Mouse (Mus musculus) liver, adult 2 months (tissue): ENCODE data around the gene Gm9639.
"Not testable (repeated sequence)": the region's sequence is repeated elsewhere in the genome, so short reads cannot be mapped to it uniquely, and the experiment has no call there.

ENCODE experiments used
- CTCF ChIP-seq: fragments of 200-500 bp; IDR thresholded peaks from 2 replicates; pipeline ENCODE4 v1.5.1; 2011; ENCODE audit warnings: low read depth, low read length, control low read depth
- POLR2A ChIP-seq: fragments of 200-500 bp; IDR thresholded peaks from 2 replicates; pipeline ENCODE4 v1.6.1; 2011; ENCODE audit warnings: low read length, control low read depth; ENCODE audit not compliant: insufficient read depth; ENCODE audit errors: extremely low read depth

DNA sequence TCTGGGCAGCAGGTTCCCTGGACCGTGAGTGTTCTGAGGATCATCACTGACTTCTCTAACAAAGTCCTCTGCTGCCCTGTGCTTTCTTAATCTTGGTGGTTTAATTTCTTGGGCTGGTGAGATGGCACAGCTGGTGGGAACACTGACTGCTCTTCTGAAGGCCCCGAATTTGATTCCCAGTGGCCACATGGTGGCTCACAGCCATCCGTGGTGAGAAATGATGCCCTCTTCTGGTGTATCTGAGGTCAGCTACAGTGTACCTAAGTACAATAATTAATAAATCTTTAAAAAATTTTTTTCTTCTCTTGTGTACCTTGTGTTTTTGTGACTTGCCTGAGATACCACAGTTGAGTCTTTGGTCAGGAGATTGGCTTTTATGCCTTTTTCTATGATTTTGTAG lies 42.6 kb downstream of the Gm9639 start:
- TF ChIP-seq POLR2A, result not testable (repeated sequence)
- TF ChIP-seq CTCF, result peak; percentile 20; the same call in 1 of the 2 replicates
